Mouse (Mus musculus) cerebellum, adult 2 months (tissue): ENCODE measurements around the gene Amt.

Source experiments
- CTCF ChIP-seq: fragments of 200-500 bp; IDR thresholded peaks from 2 replicates; pipeline ENCODE4 v1.5.1; 2011; ENCODE audit warnings: low read depth, mild to moderate bottlenecking, control low read depth, low read length, moderate library complexity, borderline replicate concordance; ENCODE audit not compliant: insufficient read depth
- POLR2A ChIP-seq: fragments of 200-500 bp; IDR thresholded peaks from 2 replicates; pipeline ENCODE4 v1.6.1; 2011; ENCODE audit warnings: low read length, control low read depth, borderline replicate concordance; ENCODE audit not compliant: insufficient read depth

DNA sequence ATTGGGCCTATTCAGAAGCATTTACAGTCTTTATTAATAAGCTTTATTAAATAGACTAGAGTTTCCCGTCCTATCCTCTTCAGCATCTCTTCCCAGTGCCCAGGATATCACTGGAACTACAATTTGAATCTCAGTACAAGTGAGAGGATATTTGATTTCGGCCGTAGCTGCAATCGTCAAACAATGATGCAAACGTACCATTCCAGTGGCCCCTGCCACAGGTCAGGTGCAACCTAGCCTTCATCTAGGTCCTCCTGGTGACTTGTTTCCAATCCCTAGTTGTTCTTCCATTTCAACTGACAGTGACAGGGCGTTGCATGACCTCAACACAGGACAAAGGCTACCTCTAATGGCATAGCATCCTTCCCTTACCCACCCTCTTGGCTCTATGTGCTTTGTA, 5.9 kb upstream of the Amt start:
- TF ChIP-seq CTCF (no peak), POLR2A (no peak)
